Mouse (Mus musculus) lung, postnatal 0 days (tissue): ENCODE measurements around the gene Kif3c.

ENCODE experiments used
- CTCF ChIP-seq: IDR thresholded peaks from 2 replicates; pipeline ENCODE4 v1.5.1; 2016; ENCODE audit warnings: antibody characterized with exemption, mild to moderate bottlenecking
- EP300 ChIP-seq: IDR thresholded peaks from 2 replicates; pipeline ENCODE4 v1.6.1; 2016; ENCODE audit warnings: antibody characterized with exemption, mild to moderate bottlenecking, control low read depth

GRCm38 (mm10) chr12:3366957-3367260, 2.0 kb downstream of the Kif3c start:
- TF ChIP-seq CTCF: no peak
- no peak for TF ChIP-seq EP300
